Mouse (Mus musculus) megakaryocyte, embryonic 14.5 days (primary cell): ENCODE measurements around the gene Cdk5.

Experiments
- FLI1 ChIP-seq: IDR thresholded peaks from 2 replicates; pipeline ENCODE4 v1.6.1; 2012; ENCODE audit warnings: low read length, inconsistent platforms, mixed read lengths
- GATA1 ChIP-seq: IDR thresholded peaks from 3 replicates; pipeline ENCODE4 v1.6.1; 2012; ENCODE audit warnings: mixed read lengths, low read length, inconsistent platforms, borderline replicate concordance

GRCm38 (mm10) chr5:24447624-24448298 is 24.4 kb upstream of the Cdk5 start, which contains the start of gene Tmub1:
- TF ChIP-seq GATA1 (no peak), FLI1 (no peak)
